Mouse (Mus musculus) kidney, embryonic 14.5 days (tissue): ENCODE measurements around the gene Fyttd1. TPM values are rescaled to one million over a fixed set of nuclear protein-coding genes. Genes with fewer than 3 reads are reported as not detected.
"Not testable (repeated sequence)": the region's sequence is repeated elsewhere in the genome, so short reads cannot be mapped to it uniquely, and the experiment has no call there.

Experiments used
- ATAC-seq: fragments of 200-750 bp; cut with Nextera tagmentation; 2 replicates; pipeline ENCODE4 v1.8.0; 2017; ENCODE audit warnings: moderate number of reproducible peaks, mild to moderate bottlenecking, moderate TSS enrichment, moderate library complexity; ENCODE audit not compliant: low FRiP score, low TSS enrichment
- H3K27ac ChIP-seq: fragments of 300-500 bp; sonication (generic); 2 replicates; pipeline ENCODE4 v1.5.1; 2014; ENCODE audit warnings: low read depth, mild to moderate bottlenecking, low read length, moderate library complexity, mixed read lengths
- H3K27me3 ChIP-seq: fragments of 300-500 bp; sonication (generic); 2 replicates; pipeline ENCODE4 v1.6.1; 2014; ENCODE audit warnings: mild to moderate bottlenecking, low read length; ENCODE audit not compliant: control insufficient read depth, insufficient read depth
- H3K36me3 ChIP-seq: fragments of 300-500 bp; sonication (generic); 2 replicates; pipeline ENCODE4 v1.6.1; 2014; ENCODE audit warnings: low read length, mixed read lengths; ENCODE audit not compliant: control insufficient read depth, insufficient read depth
- H3K4me1 ChIP-seq: fragments of 300-500 bp; sonication (generic); 2 replicates; pipeline ENCODE4 v1.6.1; 2014; ENCODE audit warnings: low read length, mixed read lengths; ENCODE audit not compliant: control insufficient read depth, insufficient read depth
- H3K4me2 ChIP-seq: fragments of 300-500 bp; sonication (generic); replicated peaks from 2 replicates; pipeline ENCODE4 v1.6.1; 2014; ENCODE audit warnings: low read depth, mild to moderate bottlenecking, low read length
- H3K4me3 ChIP-seq: fragments of 300-500 bp; sonication (generic); 2 replicates; pipeline ENCODE4 v1.5.1; 2014; ENCODE audit warnings: mild to moderate bottlenecking, low read length
- H3K9ac ChIP-seq: fragments of 300-500 bp; sonication (generic); 2 replicates; pipeline ENCODE4 v1.6.1; 2014; ENCODE audit warnings: low read depth, mild to moderate bottlenecking, low read length, moderate library complexity
- H3K9me3 ChIP-seq: fragments of 300-500 bp; sonication (generic); 2 replicates; pipeline ENCODE4 v1.6.1; 2016; ENCODE audit warnings: low read length; ENCODE audit not compliant: control insufficient read depth
- WGBS: fragments of 180-500 bp; shearing (Covaris S2); extraction: QIAGEN DNeasy Blood & Tissue Kit; methylation state at CpG from one replicate; pipeline ENCODE4 v1.1.7; 2014; 5-methylcytosine and 5-hydroxymethylcytosine counted together
- polyA plus RNA-seq: library from polyadenylated mRNA; unstranded; fragments of >200 nt; fragmentation: Nextera tagmentation; extraction: Ambion mirVana; gene quantifications from 2 replicates; pipeline ENCODE4 v1.2.1, GENCODE M21; 2014

Fyttd1 gene
- polyA plus RNA-seq, 1 experiment from 2014 or later = 155 TPM

DNA sequence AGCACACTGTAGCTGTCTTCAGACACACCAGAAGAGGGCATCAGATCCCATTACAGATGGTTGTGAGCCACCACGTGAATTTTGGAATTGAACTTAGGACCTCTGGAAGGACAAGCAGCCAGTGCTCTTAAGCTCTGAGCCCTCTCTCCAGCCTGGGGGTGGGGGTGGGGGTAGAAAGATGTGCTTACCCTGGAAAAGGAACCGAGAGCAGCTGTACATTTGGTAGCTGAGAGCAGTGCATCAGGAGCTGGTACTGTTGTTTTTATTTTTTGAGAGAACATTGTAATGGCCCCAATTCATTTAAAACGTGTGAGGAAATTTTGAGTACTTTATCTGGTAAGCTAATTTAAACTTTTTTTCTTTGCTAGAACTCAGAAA lies 24.7 kb downstream of the Fyttd1 start:
- Histone ChIP-seq H3K27me3 (no peaks in the 10 kb centered on the region), H3K27ac (no peak overlapping the region), H3K36me3 (peaks cover 34% of the 10 kb centered on the region), H3K9me3 (no peaks in the 10 kb centered on the region), H3K9ac (no peak overlapping the region), H3K4me3 (no peak overlapping the region), H3K4me2 (no peak overlapping the region), H3K4me1 (no peaks in the 10 kb centered on the region)
- 72% methylated on average over 3 of the region's 3 CpGs for WGBS
- ATAC-seq = no peak

- H3K4me1 ChIP-seq = no peaks in the 10 kb centered on the region
- H3K9ac ChIP-seq = no peak overlapping the region
- ATAC-seq = no peak
- no peaks in the 10 kb centered on the region for H3K9me3 ChIP-seq
- no peaks in the 10 kb centered on the region for H3K27me3 ChIP-seq
- WGBS = 69% methylated on average over 2 of the region's 2 CpGs
- no peak overlapping the region for H3K4me2 ChIP-seq
- H3K27ac ChIP-seq = no peak overlapping the region
- peaks cover 17% of the 10 kb centered on the region for H3K36me3 ChIP-seq
- H3K4me3 ChIP-seq = no peak overlapping the region
These were observed 28.9 kb downstream of the Fyttd1 start for GRCm38 (mm10) chr16:32906186-32906585.

DNA sequence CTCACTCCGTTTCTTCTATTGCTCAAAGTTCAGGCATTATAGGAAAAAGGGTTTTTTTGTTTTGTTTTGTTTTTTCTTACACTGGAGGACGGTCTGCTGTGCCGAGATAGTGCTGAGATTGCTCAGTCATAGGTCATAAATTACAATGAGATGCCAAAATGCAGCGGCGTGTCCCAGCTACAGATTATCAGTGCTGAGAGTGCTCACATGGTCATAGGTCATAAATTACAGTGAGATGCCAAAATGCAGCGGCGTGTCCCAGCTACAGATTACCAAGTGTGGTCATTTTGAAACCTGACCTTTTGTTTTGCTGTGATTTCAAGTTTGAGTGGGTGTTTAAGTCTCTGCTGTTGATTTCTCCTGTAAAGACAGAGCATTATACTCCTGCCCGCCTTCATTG lies 29.4 kb downstream of the Fyttd1 start:
- Histone ChIP-seq H3K27me3 (no peaks in the 10 kb centered on the region), H3K9ac (no peak overlapping the region), H3K4me1 (no peaks in the 10 kb centered on the region), H3K4me2 (no peak overlapping the region), H3K4me3 (no peak overlapping the region), H3K27ac (no peak overlapping the region), H3K9me3 (no peaks in the 10 kb centered on the region), H3K36me3 (peaks cover 14% of the 10 kb centered on the region)
- no peak for ATAC-seq
- WGBS = 15% methylated on average over 8 of the region's 8 CpGs

GRCm38 (mm10) chr16:32913212-32913611 lies 35.9 kb downstream of the Fyttd1 start:
- H3K4me2 ChIP-seq = peak overlapping the region; percentile 62

DNA sequence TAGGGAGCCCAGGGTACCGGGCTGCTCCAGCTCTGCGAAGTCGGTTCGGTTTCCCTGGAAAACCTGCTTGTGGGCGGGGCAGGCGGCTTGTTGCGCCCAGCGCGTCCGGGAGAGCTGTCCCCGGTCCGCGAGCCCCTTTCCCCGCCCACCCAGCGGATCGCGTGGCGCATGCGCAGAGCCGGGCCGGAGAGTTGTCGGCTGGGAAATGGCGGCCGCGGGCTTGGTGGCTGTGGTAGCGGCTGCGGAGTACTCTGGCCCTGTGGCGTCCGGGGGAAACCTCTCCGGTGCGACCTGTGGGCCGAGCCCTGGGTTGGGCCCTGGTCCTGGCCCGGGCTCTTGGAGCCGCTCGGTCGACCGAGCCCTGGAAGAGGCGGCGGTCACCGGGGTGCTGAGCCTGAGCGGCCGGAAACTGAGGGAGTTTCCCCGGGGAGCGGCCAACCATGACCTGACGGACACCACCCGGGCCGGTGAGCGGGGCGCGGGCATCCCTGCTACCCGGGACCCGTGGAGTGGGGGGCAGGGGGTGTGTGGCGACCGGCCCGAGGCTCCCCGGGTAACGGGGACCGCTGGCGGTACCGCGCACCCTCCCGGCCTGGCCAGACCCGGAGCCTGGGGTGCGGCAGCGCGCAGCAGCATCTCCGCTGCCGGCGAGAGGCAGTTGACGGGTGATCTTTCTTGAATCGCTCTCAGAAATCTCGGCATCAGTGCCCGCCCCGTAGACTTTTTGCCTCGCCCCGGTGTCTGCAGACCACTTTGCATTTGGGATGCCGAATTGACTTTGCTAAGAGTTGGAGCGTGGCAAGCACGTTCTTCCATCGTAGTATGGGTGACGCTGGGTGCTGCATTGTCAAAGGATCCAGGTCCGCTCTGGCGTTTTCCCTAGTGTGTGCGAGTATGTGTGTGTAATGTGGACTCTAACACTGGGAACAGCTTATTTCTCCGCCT lies 36.9 kb downstream of the Fyttd1 start, which contains the start of gene Lrch3:
TSS of gene Lrch3 (plus strand) at position 164 of the 945 bp plus-strand sequence.
- ATAC-seq = peak; percentile 95
- H3K9me3 ChIP-seq = no peaks in the 10 kb centered on the region
- H3K36me3 ChIP-seq = no peaks in the 10 kb centered on the region; the same call in 1 of the 2 replicates
- WGBS = under 1% methylated on average over 83 of the region's 85 CpGs
- peak within 1 kb of the TSS; percentile 62 for H3K4me2 ChIP-seq
- peak within 1 kb of the TSS; percentile 98 for H3K4me3 ChIP-seq
- H3K9ac ChIP-seq = peak within 1 kb of the TSS; percentile 90
- H3K4me1 ChIP-seq = peaks cover 6% of the 10 kb centered on the region; the same call in 1 of the 2 replicates
- H3K27ac ChIP-seq = peak within 1 kb of the TSS; percentile 89
- H3K27me3 ChIP-seq = no peaks in the 10 kb centered on the region

More at GRCm38 (mm10) chr16:32913212-32913611, 35.9 kb downstream of the Fyttd1 start:
- Histone ChIP-seq H3K9ac (no peak overlapping the region), H3K36me3 (no peaks in the 10 kb centered on the region), H3K4me1 (peaks cover 6% of the 10 kb centered on the region; the same call in 1 of the 2 replicates), H3K9me3 (no peaks in the 10 kb centered on the region), H3K4me3 (peak overlapping the region; percentile 98), H3K27ac (no peak overlapping the region), H3K27me3 (no peaks in the 10 kb centered on the region)
- no peak for ATAC-seq
- WGBS = 64% methylated on average over 7 of the region's 7 CpGs

- H3K4me1 ChIP-seq = peaks cover 6% of the 10 kb centered on the region; the same call in 1 of the 2 replicates
- no peaks in the 10 kb centered on the region for H3K9me3 ChIP-seq
- no peak overlapping the region for H3K27ac ChIP-seq
- no peaks in the 10 kb centered on the region; the same call in 1 of the 2 replicates for H3K36me3 ChIP-seq
- H3K9ac ChIP-seq = no peak overlapping the region
- ATAC-seq = no peak
- H3K27me3 ChIP-seq = no peaks in the 10 kb centered on the region
- 71% methylated on average over 9 of the region's 9 CpGs for WGBS
- H3K4me2 ChIP-seq = peak overlapping the region; percentile 62
- peak overlapping the region; percentile 98 for H3K4me3 ChIP-seq
These were observed 38.2 kb downstream of the Fyttd1 start for GRCm38 (mm10) chr16:32915292-32916068.

- 89% methylated on average over 9 of the region's 9 CpGs for WGBS
- H3K9ac ChIP-seq, H3K36me3 ChIP-seq: not testable (repeated sequence)
These were observed 49.3 kb downstream of the Fyttd1 start for GRCm38 (mm10) chr16:32926629-32927028.

DNA sequence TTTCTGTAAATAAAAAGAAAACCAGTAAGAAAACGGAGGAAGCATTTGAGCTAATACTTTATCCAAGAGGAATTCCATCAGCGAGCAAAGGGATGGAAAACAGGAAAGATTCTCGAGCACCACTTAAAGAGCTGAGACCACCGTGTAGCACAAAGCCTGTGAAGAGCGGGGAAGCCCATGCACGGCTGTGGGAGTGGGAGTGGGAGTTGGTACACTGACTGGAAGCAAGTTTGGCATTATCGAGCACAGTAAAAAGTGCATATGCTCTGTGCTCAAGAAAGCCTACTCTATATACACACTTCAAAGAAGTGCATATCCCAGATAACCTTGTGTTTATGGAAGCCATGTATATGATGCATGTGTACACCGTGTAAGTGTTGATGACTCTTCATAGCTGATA lies 49.7 kb downstream of the Fyttd1 start:
- 93% methylated on average over 8 of the region's 8 CpGs for WGBS
- H3K27me3 ChIP-seq = no peaks in the 10 kb centered on the region
- no peaks in the 10 kb centered on the region for H3K4me1 ChIP-seq
- H3K36me3 ChIP-seq = peaks cover 4% of the 10 kb centered on the region; the same call in 1 of the 2 replicates
- no peak for ATAC-seq
- H3K27ac ChIP-seq = no peak overlapping the region
- no peak overlapping the region for H3K4me3 ChIP-seq
- no peaks in the 10 kb centered on the region for H3K9me3 ChIP-seq
- H3K9ac ChIP-seq = no peak overlapping the region
- H3K4me2 ChIP-seq = no peak overlapping the region

More at GRCm38 (mm10) chr16:32926629-32927028, 49.3 kb downstream of the Fyttd1 start:
- H3K27ac ChIP-seq, H3K9me3 ChIP-seq, H3K4me1 ChIP-seq, H3K27me3 ChIP-seq, ATAC-seq, H3K4me2 ChIP-seq, H3K4me3 ChIP-seq: not testable (repeated sequence)
